Mouse (Mus musculus): ENCODE results near the gene Olfr478.
"Not testable (repeated sequence)": the region's sequence is repeated elsewhere in the genome, so short reads cannot be mapped to it uniquely, and the experiment has no call there.

Olfr478 gene

DNA sequence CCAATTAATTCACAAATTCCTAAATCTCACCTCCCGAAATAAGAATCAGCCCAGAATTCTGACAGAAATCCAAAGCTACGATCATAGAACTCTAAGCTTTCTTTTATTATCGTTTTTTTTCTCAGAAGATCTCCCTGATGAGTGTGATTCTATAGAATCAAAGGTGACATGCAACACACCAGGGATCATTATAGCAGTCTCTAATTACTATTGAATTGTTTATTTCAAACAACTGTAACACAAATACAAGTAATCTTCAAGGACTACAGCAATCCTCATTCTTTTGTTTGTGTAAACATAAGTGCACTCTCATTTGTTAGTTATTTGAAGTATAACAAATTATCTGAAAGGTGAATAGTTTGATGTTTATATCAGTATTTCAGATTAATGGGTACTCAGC lies at the start of gene Olfr478:
TSS of gene Olfr478 (minus strand) at position 101 of the 400 bp plus-strand sequence.
- no peak for DNase-seq (ENCODE audit: inconsistent ontology term)

- DNase-seq (ENCODE audit: inconsistent ontology term), result no peak
Measured at GRCm38 (mm10) chr7:108079555-108079954, 45.8 kb upstream of the Olfr478 start, which contains the start of gene Olfr481. Gene Olfr481 (plus strand): TSS chr7:108079855.

- DNase-seq (ENCODE audit: inconsistent ontology term), result no peak
Measured at GRCm38 (mm10) chr7:108067246-108067645, 33.5 kb upstream of the Olfr478 start, which contains the start of gene Olfr480. Gene Olfr480 (minus strand): TSS chr7:108067346.

GRCm38 (mm10) chr7:108050393-108050792 lies 16.6 kb upstream of the Olfr478 start, which contains the start of gene Olfr479:
Gene Olfr479 (plus strand): TSS chr7:108050693.
- DNase-seq (ENCODE audit: inconsistent ontology term), result no peak

GRCm38 (mm10) chr7:108014256-108014655 lies 19.5 kb downstream of the Olfr478 start:
- not testable (repeated sequence) for DNase-seq (ENCODE audit: inconsistent ontology term)

GRCm38 (mm10) chr7:107986393-107986792 lies 47.4 kb downstream of the Olfr478 start, which contains the start of gene Olfr477:
Gene Olfr477 (plus strand): TSS chr7:107986693.
- no peak for DNase-seq (ENCODE audit: inconsistent ontology term)

All from Muller cell, postnatal 12 days (primary cell).